Mouse (Mus musculus): ENCODE measurements around the gene Pou5f1.
"Not testable (repeated sequence)": the region's sequence is repeated elsewhere in the genome, so short reads cannot be mapped to it uniquely, and the experiment has no call there.

Pou5f1 gene

DNA sequence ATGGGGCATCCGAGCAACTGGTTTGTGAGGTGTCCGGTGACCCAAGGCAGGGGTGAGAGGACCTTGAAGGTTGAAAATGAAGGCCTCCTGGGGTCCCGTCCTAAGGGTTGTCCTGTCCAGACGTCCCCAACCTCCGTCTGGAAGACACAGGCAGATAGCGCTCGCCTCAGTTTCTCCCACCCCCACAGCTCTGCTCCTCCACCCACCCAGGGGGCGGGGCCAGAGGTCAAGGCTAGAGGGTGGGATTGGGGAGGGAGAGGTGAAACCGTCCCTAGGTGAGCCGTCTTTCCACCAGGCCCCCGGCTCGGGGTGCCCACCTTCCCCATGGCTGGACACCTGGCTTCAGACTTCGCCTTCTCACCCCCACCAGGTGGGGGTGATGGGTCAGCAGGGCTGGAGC, at the start of gene Pou5f1:
Gene Pou5f1, plus strand, starts transcription at position 243 of the 400 bp plus-strand sequence.
- no peak for DNase-seq

DNA sequence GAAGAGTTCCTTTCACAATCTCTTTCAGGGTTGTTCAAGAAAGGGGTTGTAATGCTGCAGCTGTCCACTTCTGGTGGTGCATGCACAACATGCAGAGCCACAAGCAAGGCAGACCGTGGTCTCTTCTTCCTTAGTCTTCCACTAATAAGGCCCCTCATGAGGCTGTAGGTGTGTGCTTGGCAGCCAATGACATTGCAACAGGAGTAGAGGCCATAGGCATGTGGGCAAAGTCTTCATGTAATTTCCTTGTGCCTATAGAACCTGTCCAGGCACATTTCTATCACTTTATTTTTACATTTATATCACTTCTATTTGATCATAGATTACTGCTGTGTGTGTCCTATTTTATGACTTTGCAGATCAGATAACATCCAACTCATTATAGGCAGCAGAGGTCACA, 47.6 kb upstream of the Pou5f1 start:
- DNase-seq, result not testable (repeated sequence)

DNA sequence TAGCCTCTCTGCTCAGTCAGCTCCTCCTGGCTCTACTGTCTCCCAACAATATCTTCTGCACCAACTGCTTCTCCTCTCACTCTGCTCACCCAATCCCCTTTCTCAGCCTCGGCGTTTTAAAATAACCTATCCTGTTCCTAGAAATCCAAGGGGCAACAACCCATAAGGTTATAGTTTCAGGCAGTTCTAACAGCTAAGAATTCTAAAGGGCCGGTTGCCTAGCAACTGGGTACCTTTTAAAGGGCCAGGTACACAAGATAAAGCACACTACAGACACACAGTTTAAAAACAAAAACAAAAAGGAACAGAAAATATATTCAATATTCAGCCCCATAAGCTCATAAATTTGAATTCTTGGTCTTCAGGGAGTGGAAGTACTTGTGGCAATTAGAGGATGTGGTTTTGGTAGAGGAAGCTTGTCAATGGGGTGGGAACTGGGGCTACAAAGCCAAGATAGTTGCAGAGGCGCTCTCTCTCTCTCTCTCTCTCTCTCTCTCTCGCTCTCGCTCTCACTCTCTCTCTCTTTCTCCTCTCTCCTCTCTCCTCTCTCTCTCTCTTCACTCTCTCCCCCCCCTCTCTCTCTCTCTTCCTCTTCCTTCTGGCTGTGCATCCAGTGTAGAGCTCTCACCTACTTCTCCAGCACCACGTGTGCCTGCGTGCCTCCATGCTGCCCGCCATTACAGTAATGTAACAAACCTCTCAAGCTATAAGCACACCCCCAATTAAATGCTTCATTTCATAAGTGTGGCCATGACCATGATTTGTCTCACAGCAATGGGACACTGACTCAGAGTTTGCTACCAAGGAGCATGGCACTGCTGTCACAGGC, 45.1 kb upstream of the Pou5f1 start:
- not testable (repeated sequence) for DNase-seq

DNA sequence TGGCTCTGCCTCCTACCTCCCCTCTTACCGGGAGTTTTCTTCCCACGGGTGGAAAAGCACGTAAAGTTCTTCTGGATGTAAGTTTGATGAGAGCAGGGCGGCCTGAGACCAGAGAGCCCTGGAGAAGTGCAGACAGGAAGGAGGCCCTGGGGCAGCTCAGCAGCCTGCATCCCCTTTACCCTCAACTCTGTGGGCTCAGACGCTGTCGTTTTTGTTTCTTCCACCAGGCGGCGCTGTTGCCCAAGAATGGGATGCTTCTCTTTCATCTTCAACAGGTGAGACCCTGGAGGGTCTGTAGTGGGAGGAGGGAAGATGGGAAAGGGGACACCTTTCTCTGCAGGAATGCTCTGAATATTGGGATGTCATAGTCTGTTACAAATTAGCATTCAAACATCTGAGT, 40.2 kb upstream of the Pou5f1 start:
- DNase-seq, result not testable (repeated sequence)

DNA sequence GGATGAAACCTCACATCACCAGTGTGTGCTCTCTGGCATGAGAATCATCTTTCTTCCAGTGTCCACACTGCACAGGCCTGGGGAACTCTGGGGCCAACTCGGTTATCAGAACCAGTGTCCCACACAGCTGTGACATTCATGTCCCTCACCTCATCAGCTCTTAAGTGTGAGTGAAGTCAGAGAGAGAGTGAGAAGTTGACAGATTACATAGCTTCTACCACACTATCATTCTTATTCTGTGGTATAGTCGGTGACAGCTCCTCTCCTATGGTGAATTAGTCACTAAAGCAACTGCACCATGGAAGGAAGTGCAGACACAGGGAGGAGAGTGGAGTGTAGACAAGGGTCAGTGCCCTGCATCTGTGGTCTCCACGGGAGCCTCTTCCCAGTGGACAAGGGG, 36.9 kb upstream of the Pou5f1 start:
- DNase-seq, result not testable (repeated sequence)

DNA sequence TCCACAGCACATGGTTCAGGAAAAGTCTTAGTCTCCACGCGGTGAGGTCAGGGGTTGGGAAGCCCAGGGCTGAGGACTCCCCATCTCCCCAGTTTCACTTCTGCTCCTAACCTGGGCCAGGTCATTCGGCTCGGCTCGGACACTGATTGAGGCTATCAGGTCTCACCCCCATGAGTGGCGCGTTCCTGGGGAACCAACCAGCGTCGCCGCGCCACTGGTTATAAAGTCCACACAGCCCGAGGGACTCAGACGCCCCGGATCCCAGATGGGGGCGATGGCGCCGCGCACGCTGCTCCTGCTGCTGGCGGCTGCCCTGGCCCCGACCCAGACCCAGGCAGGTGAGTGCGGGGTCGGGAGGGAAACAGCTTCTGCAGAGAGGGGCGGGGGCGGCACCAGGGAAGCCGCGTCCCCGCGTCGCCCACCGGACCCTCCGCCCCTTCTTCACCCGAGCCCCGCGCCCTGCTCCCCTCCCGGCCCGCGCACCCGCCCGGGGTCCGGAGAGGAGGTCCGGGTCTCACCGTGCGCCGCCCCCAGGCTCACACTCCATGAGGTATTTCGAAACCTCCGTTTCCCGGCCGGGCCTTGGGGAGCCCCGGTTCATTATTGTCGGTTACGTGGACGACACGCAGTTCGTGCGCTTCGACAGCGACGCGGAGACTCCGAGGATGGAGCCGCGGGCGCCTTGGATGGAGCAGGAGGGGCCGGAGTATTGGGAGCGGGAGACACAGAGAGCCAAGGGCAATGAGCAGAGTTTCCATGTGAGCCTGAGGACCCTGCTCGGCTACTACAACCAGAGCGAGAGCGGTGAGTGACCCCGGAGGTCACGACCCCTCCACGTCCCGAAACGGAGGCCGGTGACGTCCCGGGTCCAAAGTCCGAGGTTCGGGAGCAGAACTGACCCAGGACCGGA, 35.7 kb upstream of the Pou5f1 start, which contains the start of gene H2-Q10:
Gene H2-Q10, plus strand, starts transcription at position 248 of the 910 bp plus-strand sequence.
- DNase-seq, result no peak

DNA sequence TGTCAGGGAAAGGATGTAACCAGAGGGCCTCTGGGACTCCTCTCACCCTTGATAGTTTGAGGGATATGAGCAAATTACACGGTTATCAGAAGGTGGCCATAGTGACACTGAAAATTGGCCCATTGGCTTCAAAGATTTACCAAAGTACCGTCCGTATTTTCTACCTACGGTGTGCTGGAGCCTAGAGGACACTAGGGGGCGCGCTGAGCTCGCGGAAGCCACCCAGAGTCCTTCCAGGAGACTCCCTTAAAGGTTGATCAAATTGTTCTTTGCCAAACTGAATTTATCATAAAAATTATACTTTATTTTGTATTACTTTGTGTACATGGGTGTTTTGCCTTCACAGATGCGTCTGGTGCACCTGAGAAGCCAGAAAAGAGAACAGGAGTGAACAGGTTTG, 21.8 kb upstream of the Pou5f1 start:
- peak; percentile 75 for DNase-seq

DNA sequence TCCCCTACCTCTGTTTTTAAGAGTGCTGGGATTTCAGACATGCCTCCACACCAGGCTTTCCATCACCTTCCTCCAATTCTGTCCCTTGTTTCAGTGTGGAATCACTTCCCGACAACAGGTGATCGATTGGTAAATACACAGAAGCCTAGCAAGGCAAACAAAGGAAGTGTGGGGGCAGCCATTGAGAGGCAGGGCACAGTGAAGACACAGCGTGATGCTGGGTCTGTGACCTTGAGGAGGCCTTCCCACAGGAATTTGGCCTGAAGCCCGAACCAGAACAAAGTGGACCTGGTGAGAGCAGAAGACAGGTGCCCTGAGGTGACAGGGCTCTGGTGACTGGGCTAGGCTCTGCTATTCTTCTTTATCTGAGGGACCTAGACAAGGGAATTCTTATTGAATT, 20.1 kb upstream of the Pou5f1 start:
- DNase-seq, result no peak

DNA sequence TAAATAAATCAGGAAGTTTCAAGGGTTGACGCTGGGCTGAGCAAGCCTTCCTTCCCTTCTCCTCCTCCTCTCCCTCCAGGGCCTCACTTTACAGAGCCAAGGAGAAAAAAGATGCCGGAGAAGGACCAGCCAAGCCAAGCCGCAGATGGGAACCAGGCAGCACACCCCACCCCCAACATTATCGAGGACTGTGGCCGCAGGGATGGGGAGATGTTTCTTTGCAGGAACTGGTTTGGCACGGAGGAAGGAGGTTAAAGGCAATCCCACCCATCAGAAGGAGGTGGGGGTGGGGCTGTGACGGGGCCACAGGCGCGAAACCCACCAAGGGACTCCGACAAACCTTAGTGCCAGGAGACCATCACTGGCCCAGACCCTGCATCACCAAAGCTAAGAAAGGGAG, 19.1 kb upstream of the Pou5f1 start:
- DNase-seq, result no peak

DNA sequence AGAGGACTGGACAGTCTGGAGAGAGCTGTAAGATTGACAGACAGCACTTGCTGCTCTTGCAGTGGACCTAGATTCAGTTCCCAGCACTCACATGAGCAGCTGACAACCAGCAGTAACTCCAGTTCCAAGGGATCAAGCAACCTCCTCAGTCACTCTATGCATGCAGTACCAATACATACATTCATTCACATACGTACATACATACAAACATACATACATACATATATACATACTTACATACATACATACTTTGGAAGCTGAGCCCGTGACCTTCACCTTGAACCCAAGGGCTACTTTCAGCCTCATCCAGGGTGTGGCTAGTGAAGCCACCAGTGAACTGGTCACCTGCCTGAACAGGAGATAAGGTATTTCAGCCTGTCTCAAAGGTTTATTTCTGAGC, 17.8 kb upstream of the Pou5f1 start:
- DNase-seq, result no peak

DNA sequence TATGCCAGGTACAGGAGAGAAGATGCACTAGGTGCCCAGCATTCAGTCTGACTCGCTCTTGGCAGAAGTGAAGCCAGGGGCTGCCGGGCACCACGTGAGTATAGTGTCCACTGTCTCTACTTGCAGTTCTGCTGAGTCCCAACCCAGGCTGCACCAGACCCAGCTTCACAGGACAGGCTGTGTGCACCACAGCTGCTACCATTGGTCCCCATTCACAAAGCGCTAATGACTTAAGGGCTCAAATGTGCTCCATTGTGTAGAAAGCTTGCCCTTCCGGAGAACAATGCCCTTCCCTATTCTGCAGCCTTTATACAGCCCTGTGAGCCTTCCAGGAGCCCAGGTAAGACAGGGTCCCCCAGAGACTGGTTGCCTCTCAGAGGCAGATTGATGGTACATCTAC, 15.5 kb upstream of the Pou5f1 start:
- DNase-seq, result no peak

DNA sequence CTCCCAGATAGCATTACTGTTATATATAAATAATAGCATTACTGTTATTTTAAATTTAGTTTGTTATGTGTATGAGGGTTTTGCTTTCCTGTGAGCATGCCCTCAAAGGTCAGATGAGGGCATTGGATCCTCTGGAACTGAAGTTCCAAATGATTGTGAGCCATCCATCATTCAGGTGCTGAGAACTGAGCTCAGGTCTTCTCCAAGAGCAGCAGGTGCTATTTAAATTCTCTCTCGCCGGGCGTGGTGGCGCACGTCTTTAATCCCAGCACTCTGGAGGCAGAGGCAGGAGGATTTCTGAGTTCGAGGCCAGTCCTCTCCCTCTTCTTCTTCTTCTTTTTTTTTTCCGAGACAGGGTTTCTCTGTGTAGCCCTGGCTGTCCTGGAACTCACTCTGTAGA, 8.7 kb upstream of the Pou5f1 start:
- no peak for DNase-seq

DNA sequence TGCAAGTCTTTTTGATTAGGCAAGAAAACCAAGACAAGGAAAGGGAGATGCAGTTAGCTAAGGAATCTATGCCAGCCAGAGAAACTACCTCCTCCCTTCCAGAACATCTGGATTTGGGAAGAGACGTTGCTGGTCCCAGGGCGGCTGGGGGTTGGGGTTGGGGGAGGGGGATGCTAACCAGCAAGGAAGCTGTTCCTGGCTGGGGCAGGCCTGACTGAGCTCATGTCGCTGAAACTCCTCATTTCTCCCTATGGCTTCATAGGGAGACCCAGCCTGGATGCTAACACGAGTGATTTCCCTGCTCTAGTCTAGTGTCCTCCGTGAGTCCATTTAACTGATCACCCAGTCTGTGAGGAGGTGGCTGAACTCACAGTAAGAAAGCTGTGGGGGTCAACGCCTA, 3.6 kb upstream of the Pou5f1 start:
- DNase-seq, result no peak

DNA sequence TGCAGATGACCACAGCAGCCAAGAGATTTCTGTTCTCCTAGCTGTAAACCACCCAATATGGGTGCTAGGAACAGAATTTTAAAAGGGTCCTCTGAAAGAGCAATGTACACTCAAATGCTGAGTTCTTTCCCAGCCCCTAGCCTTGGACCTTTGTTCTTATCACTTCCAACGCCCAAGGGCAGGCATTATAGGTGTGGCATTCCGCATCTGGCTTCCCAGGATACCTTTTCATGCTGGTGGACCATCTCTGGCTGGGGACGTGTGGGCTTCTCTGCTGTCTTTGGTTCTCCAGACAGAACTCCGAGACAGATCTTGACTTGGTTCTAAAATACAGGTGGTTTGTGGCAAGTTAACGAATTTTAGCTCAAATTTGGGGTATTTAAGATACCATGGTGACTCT, 3.1 kb upstream of the Pou5f1 start:
- no peak for DNase-seq

DNA sequence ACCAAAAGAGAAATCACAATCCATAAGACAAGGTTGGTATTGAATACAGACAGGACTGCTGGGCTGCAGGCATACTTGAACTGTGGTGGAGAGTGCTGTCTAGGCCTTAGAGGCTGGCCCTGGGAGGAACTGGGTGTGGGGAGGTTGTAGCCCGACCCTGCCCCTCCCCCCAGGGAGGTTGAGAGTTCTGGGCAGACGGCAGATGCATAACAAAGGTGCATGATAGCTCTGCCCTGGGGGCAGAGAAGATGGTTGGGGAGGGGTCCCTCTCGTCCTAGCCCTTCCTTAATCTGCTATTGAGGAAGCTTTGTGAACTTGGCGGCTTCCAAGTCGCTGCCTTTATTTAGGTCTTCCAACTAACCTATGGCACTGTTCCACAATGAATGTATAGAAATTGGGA, 2.0 kb upstream of the Pou5f1 start:
- DNase-seq, result no peak

DNA sequence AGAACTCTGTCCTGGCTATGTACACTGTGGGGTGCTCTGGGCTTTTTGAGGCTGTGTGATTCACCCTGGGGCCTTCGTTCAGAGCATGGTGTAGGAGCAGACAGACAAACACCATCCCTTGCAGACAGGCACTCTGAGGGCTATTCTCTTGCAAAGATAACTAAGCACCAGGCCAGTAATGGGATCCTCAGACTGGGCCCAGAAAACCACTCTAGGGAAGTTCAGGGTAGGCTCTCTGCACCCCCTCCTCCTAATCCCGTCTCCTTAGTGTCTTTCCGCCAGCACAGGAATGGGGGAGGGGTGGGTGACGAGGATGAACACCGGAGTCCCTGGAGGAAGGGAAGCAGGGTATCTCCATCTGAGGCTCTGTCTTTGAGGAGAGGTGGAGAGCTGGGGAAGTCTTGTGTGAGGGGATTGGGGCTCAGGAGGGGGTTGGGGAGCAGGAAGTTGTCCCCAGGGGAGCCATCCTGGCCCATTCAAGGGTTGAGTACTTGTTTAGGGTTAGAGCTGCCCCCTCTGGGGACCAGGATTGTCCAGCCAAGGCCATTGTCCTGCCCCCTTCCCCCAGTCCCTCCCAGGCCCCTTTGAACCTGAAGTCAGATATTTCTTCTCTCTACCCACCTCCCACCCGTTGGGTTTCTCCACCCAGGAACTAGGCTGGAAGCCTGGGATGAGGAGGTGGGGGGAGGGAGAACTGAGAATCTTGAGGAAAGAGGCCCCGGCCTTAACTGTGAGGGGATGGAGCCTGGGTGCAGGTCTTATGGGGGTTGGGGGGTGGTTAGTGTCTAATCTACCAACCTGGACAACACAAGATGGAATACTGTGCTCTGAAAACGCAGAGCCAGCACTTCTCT, 963 bp upstream of the Pou5f1 start:
- DNase-seq, result no peak

DNA sequence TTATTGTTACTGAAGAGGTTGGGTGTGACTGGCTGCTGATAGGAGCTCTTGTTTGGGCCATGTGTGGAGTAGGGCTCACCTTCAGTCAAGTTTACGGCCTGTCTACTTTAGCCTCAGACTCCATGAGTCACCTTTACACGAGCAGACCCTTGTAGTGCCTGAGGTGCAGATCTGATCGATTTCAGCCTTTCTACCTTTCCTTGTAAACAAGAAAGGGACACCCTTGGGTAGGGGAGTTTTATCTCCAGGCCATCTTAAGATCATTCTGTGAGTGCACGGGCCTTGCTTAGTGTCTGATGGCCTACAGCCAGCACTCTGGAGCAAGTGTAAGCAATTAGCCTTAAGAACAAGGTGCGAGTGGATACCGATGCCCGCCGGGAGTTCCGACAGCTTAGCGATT, 1.1 kb downstream of the Pou5f1 start:
- DNase-seq, result no peak

DNA sequence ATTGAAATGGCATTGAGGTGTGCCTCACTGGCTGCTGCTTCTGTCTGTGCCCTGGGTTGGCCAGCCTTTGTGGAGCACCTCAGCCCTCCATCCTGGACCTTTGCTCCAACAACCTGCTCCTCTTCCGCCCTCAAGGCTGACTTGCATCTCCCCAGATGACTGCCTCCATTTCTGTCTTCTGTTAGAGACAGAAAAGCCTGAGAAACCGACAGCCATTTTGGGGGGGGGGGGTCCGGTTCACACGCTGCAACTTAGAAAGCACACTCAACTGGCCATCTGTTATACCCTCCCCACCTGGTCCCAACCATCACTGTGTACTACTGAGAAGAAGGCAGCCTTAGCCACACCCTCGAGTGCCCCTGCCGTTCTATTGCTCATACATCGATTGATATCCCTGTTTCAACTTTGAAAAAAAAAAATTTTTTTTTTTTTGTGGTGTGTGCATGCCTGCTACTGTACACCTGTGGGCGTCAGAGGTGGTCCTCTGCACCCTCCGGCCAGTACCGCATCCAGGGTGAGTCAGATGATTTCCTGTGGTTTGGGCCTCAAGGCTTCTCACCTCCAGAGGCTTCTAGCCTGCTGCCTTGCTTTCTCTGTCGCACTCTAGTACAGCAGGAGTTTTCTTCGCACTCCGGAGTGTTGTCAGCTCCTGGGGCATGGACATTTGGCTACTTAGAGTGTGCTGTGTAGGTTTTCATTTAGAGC, 1.9 kb downstream of the Pou5f1 start:
- DNase-seq, result no peak

DNA sequence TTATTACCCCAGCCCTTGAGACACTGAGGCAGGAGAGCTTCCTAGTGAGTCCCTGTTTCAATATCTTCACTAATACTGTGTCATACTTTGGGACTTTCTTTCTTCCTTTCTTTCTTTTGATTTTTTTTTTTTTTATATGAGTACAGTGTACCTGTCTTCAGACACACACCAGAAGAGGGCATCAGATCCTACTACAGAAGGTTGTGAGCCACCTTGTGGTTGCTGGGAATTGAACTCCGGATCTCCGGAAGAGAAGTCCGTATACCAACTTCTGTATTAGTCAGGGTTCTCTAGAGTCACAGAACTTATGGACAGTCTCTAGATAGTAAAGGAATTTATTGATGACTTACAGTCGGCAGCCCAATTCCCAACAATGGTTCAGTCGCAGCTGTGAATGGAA, 2.5 kb downstream of the Pou5f1 start:
- not testable (repeated sequence) for DNase-seq

DNA sequence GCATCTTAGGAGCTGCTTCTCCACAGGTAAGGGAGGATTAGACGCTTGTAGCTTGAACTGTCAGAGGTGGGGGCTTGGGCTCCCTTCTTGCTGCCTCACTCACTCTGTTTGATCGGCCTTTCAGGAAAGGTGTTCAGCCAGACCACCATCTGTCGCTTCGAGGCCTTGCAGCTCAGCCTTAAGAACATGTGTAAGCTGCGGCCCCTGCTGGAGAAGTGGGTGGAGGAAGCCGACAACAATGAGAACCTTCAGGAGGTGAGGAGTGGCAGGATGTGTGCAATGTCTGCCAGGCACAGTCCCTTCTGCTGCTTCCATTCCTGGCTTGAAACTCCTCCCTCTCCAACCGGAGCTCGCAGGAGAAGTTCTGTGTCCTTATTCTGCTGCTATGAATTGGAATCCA, 3.5 kb downstream of the Pou5f1 start:
- DNase-seq, result peak; percentile 58

DNA sequence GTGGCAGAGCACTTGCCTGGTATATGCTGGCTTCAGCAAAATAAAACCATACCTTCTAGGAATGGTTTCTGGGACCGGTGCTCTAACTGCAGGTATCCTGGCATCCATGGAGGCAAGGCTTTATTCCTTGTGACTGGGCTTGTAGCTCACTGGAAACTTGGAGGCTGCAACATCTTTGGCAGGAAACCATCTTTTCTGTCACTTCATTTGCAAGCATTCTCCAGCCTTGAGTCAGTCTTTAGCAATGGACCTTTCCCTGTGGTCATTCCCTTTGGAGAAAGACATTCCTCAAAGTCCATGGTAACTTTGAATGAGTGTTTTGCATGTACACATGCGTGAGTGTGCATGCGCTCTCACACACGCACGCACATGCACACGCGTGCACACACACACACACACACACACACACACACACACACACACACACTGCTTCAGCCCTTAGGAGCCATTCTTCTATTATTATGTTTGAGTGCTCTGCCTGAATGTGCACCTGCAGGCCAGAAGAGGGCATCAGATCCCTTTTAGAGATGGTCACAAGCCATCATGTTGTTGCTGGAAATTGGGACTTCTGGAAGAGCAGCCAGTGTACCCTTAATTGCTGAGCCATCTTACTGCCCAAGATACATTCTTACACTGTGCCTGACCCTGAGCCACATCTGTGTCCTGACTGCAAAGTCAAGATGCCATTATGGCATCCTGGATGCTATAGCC, 7.3 kb downstream of the Pou5f1 start:
- no peak for DNase-seq

DNA sequence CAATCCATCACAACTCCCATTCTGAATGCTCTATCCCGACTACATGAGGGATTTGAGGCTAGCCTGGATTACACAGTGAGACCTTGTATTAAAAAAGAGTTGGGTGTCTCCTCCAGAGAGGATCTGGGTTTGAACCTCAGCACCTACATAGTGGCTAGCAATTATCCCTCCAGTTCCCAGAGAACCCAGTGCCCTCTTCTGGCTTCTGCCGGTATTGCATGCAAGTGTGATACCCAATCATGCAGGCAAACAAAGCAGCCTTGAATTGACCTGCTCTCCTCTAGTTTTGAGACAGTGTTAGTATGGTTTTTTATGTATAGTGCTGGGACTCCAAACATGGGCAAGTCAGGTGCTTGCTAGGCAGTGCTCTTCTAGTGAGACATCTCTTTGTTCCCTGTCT, 8.1 kb downstream of the Pou5f1 start:
- DNase-seq, result peak; percentile 87
